Mouse (Mus musculus) erythroblast, embryonic 14.5 days (primary cell): ENCODE data around the gene Spdye4b.
"Not testable (repeated sequence)": the region's sequence is repeated elsewhere in the genome, so short reads cannot be mapped to it uniquely, and the experiment has no call there.

ENCODE experiments used
- GATA1 ChIP-seq: IDR thresholded peaks from 2 replicates; pipeline ENCODE4 v1.6.1; 2012; ENCODE audit warnings: low read length, inconsistent platforms, mixed read lengths
- TAL1 ChIP-seq: IDR thresholded peaks from 3 replicates; pipeline ENCODE4 v1.6.1; 2012; ENCODE audit warnings: low read length, inconsistent platforms, mixed read lengths

GRCm38 (mm10) chr5:143134216-143135010 lies 46.4 kb upstream of the Spdye4b start:
- TF ChIP-seq GATA1, TAL1: not testable (repeated sequence)
